Mouse (Mus musculus) heart, adult 18-20 months (tissue): ENCODE results near the gene Sufu. TPM values are rescaled to one million over a fixed set of nuclear protein-coding genes. Genes with fewer than 3 reads are reported as not detected.

ENCODE experiments used
- DNase-seq, 2 experiments: peaks; one replicate each; pipeline ENCODE4 v3.0.0; 2021 to 2022; ENCODE audit warnings: mixed read lengths in 1 of 2
- total RNA-seq, 2 experiments: library from RNA; stranded (reverse); gene quantifications; 2 replicates each; pipeline ENCODE4 v1.2.3; 2021

Sufu gene
- total RNA-seq, 2 experiments from 2014 or later: 10.1 to 11.6 TPM

DNA sequence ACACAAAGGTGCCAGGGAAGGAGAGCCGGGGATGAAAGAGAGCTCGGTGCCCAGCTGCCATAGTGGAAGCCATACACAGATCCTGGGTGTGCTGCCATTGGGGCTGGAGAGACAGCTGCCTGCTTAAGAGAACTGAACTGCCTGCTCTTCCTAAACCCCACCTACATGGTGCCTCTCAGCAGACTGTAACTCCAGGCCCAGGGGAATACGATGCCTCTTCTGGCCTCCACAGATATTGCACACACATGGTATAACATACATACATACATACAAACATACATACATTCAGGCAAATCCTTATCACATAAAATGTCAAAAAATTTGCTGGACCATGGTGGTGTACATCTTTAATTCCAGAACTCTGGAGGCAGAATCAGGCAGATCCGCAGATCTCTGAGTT is 66.8 kb downstream of the Sufu start:
- DNase-seq: no peak

- DNase-seq: no peak
These were observed 69.5 kb downstream of the Sufu start for GRCm38 (mm10) chr19:46466160-46466559.

- no peak for DNase-seq
These were observed 70.4 kb downstream of the Sufu start for GRCm38 (mm10) chr19:46467051-46467503.

DNA sequence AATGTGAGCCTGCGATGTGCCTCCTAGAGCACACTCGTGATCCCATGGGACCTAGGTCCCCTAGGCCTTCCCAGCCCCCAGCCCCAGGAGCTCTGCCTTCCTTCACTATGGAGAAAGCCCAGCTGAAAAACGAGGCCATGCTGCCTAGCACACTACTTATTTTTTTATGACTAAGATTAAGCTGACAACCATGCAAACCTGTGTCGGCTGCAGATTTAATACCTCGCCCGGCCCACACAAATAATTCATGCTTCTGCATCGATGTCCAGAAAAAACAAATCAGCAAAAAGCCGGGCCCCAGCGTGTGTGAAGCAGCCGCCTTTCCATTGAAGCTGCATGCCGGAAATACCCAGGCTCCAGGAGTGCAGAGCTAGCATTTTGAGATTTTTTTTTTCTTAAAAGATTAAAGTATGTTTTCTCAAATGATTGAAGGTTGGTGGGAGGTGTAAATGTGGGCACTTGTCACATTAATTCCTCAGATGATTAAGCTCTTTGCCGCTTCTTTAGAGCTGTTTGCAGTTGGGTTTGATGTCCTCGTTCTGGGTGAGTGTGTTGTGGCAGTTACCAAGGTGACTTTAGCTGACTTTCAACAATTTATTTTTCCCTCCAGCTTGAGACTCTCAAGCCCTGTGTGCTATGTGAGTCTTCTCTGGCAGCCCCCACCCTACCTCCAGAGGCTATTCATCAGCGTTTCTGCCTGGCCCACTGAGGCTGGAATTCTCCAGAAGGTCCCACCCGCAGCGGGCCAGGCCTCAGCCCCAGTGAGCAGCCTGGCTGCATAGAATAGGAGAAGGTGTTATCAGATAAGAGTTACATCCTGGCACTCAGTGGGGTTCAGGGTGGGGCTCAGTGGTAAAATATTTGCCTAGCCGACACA is 73.9 kb downstream of the Sufu start:
- no peak for DNase-seq

DNA sequence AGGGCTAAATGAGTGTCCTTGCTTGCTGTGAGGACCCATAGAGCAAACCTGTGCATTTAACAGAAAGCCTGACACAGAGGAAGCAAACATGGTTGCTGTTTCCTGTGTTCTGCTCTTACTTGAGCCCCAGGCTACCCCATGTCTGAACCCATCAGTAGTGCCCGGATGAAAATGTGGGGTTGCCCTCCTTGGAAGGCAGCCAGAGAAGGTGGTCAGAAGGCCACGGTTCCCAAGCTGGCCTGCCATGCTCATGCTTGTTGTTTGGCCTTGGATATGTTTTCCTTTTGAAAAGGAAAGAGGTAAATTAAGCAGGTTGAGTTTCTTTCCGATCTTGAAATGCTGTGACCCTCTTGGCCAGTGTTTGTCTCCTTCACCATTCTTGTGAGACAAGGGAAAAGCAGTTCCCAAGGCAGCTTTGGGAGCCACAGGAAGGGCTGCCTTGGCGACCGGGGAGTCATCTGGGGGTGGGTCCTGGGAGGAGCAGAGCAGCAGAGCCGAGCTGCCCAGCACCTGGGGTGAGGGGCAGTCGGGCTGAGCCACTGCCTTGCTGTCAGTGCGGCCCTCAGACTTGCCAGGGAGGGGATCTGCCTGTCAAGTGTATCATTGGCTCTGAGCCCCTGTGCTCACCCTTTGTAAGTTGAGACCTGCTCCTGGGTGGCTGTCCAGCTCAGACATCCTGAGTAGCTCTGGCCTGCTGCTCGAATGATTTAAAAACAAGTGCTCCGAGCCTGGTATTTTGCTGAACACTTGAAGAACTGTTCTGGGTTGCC is 74.8 kb downstream of the Sufu start:
- DNase-seq: no peak

DNA sequence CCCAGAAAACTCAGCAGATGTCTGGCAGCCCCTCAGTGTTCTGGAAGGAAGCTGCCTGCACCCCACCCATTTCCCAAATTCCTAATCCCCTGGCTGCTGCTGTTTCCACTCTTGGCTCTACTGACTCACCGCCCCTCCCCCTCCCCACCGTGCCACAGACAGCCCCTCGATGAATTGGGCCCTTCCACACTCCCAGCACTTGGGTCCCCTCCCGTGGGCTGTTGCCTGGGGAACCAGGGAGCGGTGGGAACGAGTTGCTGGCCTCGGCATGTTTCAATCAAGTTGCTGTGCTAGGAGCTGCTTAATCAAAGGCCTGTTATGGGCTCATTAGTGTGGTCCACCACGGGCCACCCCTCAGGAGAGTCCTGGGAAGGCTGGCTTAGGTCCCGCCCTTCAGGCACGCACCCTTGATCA is 80.7 kb downstream of the Sufu start:
- DNase-seq: peak; percentile 53 to 74

GRCm38 (mm10) chr19:46478242-46478641 is 81.5 kb downstream of the Sufu start:
- peak; percentile 83 to 89 for DNase-seq

DNA sequence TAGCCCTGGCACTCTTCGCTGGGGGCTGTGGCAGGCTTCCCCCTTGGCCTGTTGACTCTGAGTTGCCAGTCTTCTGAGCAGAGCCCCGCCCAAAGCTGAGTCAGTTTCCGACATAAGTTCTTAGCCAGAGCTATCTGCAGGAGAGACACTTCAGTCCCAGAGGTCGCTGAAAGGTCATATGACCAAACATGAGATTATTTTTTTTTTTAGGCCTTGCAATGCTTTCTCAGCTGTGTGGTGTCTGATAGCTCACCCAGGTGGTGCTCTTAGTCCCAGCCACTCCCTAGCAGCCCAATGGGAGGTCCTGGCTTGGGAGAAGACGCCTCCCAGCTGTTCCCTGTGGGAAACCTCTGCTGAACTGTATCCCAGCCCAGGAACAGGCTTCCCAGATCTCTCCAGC is 82.1 kb downstream of the Sufu start:
- DNase-seq: peak; percentile 82 to 91

GRCm38 (mm10) chr19:46479306-46480075 is 82.8 kb downstream of the Sufu start:
- no peak for DNase-seq

- DNase-seq: no peak
These were observed 84.1 kb downstream of the Sufu start for GRCm38 (mm10) chr19:46480624-46481345.

DNA sequence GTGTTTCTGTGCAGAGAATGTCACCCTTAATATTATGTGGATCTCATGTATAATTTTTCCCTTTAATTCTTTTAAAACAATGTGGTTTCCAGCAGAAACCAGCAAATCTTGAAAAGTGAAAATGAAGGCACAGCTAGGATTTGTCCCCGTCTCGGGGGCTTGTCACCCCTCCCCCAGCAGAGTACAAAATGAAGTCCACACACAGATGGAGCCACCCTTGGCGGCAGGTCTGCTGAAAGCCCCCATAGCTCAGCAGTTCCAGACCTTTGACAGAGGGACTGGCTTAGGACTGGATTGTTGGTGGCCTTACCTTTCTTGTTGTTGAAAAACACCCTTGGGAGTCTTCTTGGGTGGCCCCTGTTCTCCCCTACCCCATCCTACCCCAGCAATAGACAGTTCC is 84.7 kb downstream of the Sufu start:
- no peak for DNase-seq

GRCm38 (mm10) chr19:46481756-46482155 is 85.1 kb downstream of the Sufu start:
- no peak for DNase-seq

DNA sequence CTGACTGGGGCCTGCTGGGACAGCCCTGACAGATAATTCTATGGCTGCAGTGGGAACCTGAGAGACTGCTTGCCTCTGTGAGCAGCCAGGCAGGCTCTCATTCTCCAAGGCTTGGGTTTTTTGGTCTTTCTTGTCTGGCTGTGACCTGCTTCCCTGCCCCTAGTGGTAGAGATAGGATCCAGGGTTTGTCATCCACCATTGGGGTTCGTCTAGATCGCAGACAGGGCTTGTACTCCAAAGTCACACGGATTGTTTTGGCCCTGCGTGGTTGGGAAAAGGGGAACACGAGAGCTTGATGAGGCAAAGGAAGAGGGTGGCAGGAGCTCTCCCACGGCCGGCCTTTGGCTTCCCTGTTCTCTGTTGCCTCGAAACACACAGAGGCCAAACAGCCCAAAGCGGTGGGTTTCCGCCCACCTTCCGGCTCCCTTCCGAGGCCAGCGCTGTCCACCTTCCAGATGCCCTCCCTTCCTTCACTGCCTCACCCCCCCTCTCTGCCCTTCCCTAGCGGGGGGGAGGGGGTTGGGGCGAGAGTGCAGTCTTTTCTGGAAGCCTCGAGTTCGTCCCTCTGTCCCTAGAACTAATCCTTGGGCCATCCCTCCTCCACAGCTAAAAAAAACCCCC is 86.3 kb downstream of the Sufu start:
- peak in 1 of 2 experiments; percentile 35 for DNase-seq

DNA sequence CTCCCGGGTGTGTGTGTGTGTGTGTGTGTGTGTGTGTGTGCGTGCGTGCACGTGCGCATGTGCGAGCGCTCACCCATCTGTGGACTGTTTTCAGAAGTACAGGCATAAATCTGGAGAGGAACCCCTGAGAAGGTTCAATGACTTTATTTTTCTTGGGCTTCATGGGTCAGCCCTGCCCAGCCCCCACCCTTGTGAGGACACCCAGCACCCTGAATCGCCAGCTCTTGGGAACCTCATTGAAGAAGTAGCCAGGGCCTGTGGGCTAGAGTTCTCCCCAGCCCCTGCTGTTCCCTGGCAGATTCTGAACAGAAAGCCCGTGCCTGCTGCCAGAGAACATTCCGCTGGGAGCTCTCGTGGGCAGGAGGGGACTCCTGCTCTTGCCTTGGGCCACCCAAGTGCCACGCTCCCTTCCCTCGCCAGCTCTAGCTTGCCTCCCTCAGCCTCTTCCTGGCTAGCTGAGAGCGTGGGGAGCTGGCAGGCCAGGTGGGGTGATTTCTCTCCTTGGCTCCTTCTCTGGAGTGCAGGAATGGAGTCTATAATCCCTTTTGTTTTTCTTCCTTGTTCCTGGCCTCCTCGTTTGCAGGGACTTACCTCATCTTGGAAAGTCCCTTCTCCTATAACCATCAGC is 87.1 kb downstream of the Sufu start:
- DNase-seq: peak; percentile 64 to 67

GRCm38 (mm10) chr19:46484518-46484917 is 87.8 kb downstream of the Sufu start:
- DNase-seq: peak; percentile 89 to 93

DNA sequence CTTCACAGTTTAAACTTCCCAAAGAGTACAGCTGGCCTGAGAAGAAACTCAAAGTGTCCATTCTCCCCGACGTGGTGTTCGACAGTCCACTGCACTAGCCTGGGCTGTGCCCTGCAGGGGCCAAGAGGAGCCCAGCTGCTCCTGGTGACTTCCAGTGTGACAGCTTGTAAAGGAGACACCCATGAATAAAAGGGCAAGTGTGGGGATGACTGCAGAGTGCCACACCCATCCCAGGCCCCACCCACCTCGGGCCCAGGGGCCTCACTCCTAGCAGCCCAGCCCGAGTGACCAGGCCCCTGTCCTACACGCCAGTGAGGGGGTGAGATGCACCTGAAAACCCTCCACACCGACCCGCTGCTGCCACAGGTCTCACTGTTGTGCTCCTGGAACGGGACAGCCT is 89.2 kb downstream of the Sufu start:
- DNase-seq: no peak

GRCm38 (mm10) chr19:46486709-46487108 is 90.0 kb downstream of the Sufu start:
- DNase-seq: no peak

DNA sequence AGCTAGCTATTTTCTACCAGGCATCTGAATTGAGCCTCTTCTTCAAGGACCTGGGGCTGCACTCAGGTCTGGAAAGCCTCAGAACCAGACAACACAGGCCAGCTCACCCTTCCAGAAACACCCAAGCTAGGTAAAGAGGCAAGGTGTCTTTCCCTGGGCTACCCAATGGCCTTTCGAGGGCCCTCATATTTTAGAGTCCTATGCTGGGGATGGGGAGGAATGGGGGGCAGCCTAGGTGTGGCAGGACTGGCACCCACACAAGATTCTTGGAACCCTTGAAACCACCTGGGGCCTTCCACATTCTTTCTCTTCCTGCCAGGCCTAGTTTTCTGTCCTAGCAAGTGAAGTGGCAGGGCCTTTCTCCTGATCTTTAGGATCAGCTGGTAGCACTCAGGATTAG is 92.8 kb downstream of the Sufu start:
- no peak for DNase-seq

DNA sequence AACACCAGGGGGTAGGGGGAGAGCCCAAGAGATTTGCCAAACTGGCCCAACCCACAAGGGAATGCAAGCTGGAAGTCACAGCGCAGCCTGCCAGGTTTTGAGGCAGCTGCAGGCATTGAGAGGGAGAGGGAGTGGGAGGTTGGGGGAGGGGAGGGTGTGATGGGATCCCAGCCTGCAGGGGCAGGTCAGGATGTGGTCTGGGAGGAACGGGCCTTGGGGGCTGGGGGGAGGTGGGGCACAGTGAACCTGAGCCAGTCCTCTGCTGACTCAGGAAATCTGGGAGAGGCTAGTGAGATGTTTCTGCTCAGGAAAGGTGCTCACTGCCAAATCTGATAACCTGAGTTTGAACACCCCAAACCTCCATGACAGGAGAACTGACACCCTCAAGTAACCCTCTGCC is 93.9 kb downstream of the Sufu start:
- DNase-seq: peak in 1 of 2 experiments; percentile 61

GRCm38 (mm10) chr19:46495136-46495535 is 98.4 kb downstream of the Sufu start:
- no peak for DNase-seq

- DNase-seq: no peak
These were observed 100.5 kb downstream of the Sufu start for GRCm38 (mm10) chr19:46497230-46497629.
